Mouse (Mus musculus): ENCODE measurements around the gene Acox1. TPM values are rescaled to one million over a fixed set of nuclear protein-coding genes. Genes with fewer than 3 reads are reported as not detected.

Gene Acox1
- polyA plus RNA-seq, 1 experiment from 2014 or later: 19.8 TPM

DNA sequence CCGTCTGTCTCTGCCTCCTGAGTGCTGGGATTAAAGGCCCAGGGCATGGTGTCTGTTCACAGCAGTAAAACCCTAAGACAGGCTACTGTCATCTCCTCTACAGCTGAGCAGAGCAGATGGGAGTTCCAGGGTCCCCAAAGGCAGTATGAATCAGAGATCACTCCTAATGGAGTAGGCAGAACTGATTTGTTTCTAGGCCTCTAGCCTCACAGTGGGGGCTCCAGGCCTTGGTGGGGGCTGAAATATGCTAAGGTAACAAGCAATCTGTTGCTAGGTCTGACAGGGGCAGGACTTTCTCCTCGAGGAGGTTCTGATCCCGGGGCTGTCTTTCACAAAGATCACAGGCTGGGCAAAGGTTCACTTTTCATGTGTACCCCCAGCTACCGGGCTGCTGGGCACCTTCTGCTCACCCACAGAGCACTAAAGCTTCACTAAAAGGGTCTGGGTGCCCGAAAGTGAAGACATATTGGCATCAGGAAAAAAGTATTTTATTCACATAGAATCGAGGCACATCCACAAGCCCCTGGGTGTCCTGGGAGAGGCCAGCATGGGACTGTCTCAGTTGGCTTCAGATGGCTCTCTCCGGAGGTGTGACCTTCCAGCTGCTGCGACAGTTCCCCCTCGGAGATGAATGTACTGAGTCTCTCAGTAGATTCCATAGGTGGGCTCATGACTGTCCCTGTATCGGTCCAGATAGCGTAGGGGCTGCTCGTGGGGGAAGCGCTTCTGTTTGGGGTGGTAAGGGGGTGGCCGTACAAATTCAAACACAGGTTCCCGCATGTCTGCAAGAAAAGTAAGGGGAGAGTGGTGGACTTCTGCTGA, 67.3 kb downstream of the Acox1 start:
- Histone ChIP-seq H3K27me3 (ENCODE audit: poor library complexity, severe bottlenecking) (peaks cover 29% of the 10 kb centered on the region), H3K4me1 (peaks cover 47% of the 10 kb centered on the region), H3K36me3 (replicated peaks) (peaks cover 53% of the 10 kb centered on the region)

DNA sequence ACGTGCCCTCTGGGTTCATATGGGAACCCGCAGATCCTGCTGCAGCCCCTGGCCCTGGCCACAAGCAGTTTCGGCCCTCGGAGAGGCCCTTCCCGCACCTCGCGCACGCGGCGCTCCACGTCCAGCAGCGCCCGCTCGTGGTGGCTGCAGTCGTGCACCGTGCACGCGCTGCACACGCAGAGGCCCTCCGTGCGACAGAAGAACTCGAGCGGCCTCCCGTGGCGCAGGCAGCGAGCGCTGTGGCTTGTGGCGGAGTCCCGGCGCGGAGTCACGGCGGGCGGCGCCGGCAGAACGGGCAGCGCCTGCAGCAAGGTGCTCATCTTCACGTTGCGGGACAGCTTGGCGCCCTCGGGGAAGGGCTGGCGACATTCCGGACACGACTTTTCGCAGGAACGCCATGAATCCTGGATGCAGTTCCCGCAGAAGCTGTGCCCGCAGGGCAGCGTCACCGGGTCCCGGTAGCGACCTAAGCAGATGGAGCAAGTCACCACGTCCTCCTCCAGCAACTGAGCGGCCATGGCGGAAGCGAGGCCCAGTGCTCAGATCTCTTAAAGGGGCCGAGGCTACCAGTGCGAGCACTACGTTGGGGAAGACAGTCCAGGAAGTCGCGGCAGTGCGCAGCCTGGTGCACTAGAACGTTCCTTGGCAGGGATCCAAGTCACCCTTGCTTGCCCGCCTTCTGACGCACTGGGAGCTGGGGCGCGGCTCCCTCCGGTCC, 68.2 kb downstream of the Acox1 start, which contains the start of gene Trim65:
Trim65 (minus strand) TSS at position 641 of the 718 bp plus-strand sequence.
- H3K36me3 ChIP-seq (replicated peaks): peaks cover 52% of the 10 kb centered on the region
- H3K4me1 ChIP-seq: peaks cover 44% of the 10 kb centered on the region

More for the DNA sequence above, 67.3 kb downstream of the Acox1 start:
- no peak for DNase-seq (ENCODE audit: extremely low spot score, low spot score)
- Histone ChIP-seq H3K27ac (peak overlapping the region; percentile 90), H3K9me3 (no peaks in the 10 kb centered on the region), H3K4me3 (peak overlapping the region; percentile 66)
- WGBS: 87% methylated on average over 15 of the region's 15 CpGs

DNA sequence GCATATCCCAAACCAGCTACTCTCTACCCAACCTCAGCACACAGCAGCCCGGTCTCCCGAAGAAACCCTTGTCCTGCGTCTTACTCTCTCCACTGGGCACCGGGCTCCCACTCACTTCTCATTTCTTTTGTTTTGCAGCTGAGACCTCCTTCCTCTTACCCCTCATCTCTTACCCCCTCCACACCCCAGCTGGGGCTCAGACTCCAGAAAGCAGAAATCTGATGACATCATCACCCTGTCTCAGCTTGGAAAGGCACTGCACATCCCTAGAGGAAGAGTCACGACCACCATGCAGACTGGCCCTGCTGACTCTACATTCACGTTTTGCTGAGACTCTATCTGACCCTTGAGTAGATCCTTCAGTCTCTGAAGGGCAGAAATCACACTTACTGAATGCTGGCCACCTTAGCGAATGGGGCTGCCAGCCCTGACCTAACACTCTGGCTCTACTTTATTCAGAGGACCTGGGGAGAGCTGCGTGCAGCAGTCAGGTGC, 68.8 kb downstream of the Acox1 start:
- Histone ChIP-seq H3K9me3 (no peaks in the 10 kb centered on the region), H3K27ac (peak overlapping the region; percentile 90), H3K27me3 (ENCODE audit: poor library complexity, severe bottlenecking) (peaks cover 29% of the 10 kb centered on the region), H3K36me3 (replicated peaks) (peaks cover 51% of the 10 kb centered on the region), H3K4me3 (peak overlapping the region; percentile 66), H3K4me1 (peaks cover 44% of the 10 kb centered on the region)
- DNase-seq (ENCODE audit: extremely low spot score, low spot score): no peak
- 47% methylated on average over 8 of the region's 8 CpGs for WGBS

More for the DNA sequence above, 68.2 kb downstream of the Acox1 start, which contains the start of gene Trim65:
- Histone ChIP-seq H3K9me3 (no peaks in the 10 kb centered on the region), H3K27me3 (ENCODE audit: poor library complexity, severe bottlenecking) (peaks cover 29% of the 10 kb centered on the region), H3K27ac (peak within 1 kb of the TSS; percentile 90), H3K4me3 (peak within 1 kb of the TSS; percentile 66)
- peak; percentile 80 for DNase-seq (ENCODE audit: extremely low spot score, low spot score)
- WGBS: 3% methylated on average over 69 of the region's 69 CpGs

DNA sequence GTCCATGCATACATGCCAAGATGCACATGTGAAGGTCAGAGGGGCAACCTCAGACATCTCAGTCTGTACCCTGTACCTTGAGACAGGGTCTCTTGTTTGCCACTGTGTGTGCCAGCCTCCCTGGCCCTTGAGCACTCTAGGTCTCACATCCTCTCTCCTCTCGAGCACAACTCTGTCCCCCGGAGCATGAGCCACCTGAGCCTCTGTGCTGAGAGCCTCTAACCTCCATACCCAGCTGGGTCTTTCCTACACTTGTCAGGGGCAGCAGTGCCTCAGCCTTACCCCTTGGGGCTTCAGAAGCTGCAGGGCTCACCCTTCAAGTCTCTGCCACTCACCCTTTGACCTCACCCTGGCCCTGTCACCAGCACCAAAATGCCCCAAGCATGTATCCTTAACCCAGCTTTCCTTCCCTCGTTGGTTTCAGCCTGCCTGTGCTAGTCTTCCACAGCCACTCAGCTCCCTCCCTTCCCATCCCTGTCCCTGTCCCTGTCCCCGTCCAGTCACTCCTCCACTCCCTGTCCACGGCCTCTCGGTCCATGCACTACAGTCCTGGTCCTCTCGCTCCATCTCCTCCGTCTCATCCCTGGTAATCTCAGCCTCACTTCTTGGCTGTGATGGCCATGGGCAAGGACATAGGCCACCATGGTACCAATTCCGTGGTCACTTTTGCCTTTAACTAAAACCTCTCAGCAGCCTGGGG, 69.6 kb downstream of the Acox1 start:
- Histone ChIP-seq H3K4me3 (no peak overlapping the region), H3K27me3 (ENCODE audit: poor library complexity, severe bottlenecking) (peaks cover 29% of the 10 kb centered on the region), H3K4me1 (peaks cover 44% of the 10 kb centered on the region), H3K27ac (no peak overlapping the region; the same call in 1 of the 2 replicates), H3K9me3 (no peaks in the 10 kb centered on the region), H3K36me3 (replicated peaks) (peaks cover 43% of the 10 kb centered on the region)
- DNase-seq (ENCODE audit: extremely low spot score, low spot score): no peak
- WGBS: 78% methylated on average over 9 of the region's 9 CpGs

DNA sequence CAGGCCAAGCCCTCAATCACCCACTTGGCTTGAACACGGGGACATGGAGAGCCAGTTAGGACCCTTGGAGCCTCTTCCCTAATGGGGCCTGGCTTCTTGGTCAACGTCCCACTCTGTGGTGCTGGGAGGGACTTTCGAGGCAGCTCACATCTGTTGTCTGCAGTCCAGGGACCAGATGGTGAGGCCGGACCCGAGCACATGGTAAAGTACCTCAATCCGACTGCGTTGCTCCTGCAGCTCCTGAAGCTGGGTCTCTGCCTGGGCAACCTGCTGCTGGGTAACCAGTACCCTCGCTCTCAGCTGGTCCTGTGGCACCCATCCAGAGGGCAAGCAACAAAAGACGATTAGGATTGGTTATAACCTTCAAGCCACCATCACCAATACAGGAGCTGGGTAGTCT, 70.9 kb downstream of the Acox1 start:
- Histone ChIP-seq H3K36me3 (replicated peaks) (peaks cover 30% of the 10 kb centered on the region), H3K9me3 (no peaks in the 10 kb centered on the region), H3K27ac (peak overlapping the region; percentile 60; the same call in 1 of the 2 replicates), H3K27me3 (ENCODE audit: poor library complexity, severe bottlenecking) (peaks cover 29% of the 10 kb centered on the region), H3K4me1 (peaks cover 49% of the 10 kb centered on the region), H3K4me3 (no peak overlapping the region; the same call in 1 of the 2 replicates)
- 88% methylated on average over 9 of the region's 9 CpGs for WGBS
- DNase-seq (ENCODE audit: extremely low spot score, low spot score): no peak

DNA sequence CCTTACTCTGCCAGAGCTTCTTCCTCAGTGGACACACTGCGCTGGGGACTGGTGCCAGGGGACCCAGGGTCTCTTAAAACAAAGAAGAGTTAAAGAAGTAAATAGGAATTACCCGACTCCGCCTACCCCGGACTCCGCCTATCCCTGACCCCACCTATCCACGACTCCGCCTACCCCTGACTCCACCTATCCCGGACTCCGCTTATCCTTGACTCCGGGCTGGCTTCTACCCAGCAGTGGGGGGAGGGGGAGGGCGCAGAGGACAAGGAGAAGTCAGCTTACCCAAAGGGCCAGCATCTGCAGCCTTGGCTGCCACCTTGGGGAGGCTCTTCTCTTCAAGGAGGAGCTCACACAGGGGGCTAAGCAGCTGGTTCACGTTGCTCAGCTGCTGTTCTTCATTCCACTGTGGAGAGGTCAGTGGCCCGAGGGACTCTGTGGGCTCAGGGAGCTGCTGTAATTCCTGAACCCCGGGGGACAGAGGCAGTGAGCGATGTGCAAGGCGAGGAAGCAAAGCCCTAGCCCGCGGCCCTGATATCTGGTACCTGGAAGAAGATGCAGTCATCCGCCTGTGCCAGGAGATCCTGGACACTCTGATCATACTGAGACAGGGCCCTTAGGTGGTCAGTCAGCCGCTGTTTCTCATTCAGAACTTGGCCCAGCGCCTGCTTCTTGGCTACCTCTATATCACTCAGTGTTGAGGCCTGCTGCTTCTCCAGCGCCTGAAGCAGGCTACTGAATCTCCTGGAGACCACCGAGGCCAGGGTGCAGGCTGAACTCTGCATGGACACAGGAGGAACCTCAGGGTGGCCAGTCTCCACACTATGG, 71.5 kb downstream of the Acox1 start, which contains the start of gene Trim47:
Trim47 (minus strand) TSS at position 55 of the 825 bp plus-strand sequence.
- 23% methylated on average over 23 of the region's 23 CpGs for WGBS
- DNase-seq (ENCODE audit: extremely low spot score, low spot score): peak; percentile 71
- H3K27me3 ChIP-seq (ENCODE audit: poor library complexity, severe bottlenecking): peaks cover 29% of the 10 kb centered on the region
- H3K27ac ChIP-seq: peak within 1 kb of the TSS; percentile 60
- peak within 1 kb of the TSS; percentile 18 for H3K4me3 ChIP-seq
- no peaks in the 10 kb centered on the region for H3K9me3 ChIP-seq
- H3K4me1 ChIP-seq: peaks cover 49% of the 10 kb centered on the region
- peaks cover 25% of the 10 kb centered on the region for H3K36me3 ChIP-seq (replicated peaks)

DNA sequence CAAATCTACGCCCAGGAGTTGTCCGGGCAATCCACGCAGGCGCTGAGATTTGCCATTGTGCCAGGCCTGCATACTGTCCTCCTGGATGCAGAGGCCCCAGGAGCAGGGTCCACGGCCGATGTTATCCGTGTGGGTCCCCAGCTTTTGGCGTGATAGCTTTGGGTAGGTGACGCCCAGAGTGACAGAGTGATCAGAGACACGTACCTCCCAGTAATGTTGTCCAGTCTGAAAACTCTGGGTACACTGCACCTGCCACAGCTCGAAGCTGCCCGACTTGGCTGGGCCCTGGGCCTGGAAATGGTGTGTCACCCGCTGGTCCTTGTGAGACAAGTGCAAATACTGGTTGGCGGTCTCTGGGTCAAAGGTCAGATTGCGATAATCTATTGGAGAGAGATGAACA, 72.6 kb downstream of the Acox1 start:
- peaks cover 43% of the 10 kb centered on the region for H3K4me1 ChIP-seq
- DNase-seq (ENCODE audit: extremely low spot score, low spot score): no peak
- no peaks in the 10 kb centered on the region for H3K9me3 ChIP-seq
- no peak overlapping the region for H3K4me3 ChIP-seq
- H3K36me3 ChIP-seq (replicated peaks): peaks cover 17% of the 10 kb centered on the region
- H3K27ac ChIP-seq: no peak overlapping the region
- H3K27me3 ChIP-seq (ENCODE audit: poor library complexity, severe bottlenecking): peaks cover 20% of the 10 kb centered on the region
- WGBS: 96% methylated on average over 15 of the region's 15 CpGs

Other genes starting within 250 kb of the Acox1 start
- gene Itgb4, start 224.3 kb downstream of the Acox1 start, polyA plus RNA-seq (2016; fragmentation: Nextera tagmentation; extraction: Ambion mirVana): 0.47 and 0.63 TPM in 2 replicates
- 223 and 224 TPM in 2 replicates for gene Galk1, start 186.3 kb downstream of the Acox1 start, polyA plus RNA-seq (2016; fragmentation: Nextera tagmentation; extraction: Ambion mirVana)
- gene H3f3b, start 171.1 kb downstream of the Acox1 start, polyA plus RNA-seq (2016; fragmentation: Nextera tagmentation; extraction: Ambion mirVana): 1,610 and 1,612 TPM in 2 replicates
- gene Unk, start 168.7 kb downstream of the Acox1 start, polyA plus RNA-seq (2016; fragmentation: Nextera tagmentation; extraction: Ambion mirVana): 48.4 and 48.9 TPM in 2 replicates
- gene Unc13d, start 121.1 kb downstream of the Acox1 start, polyA plus RNA-seq (2016; fragmentation: Nextera tagmentation; extraction: Ambion mirVana): 3.7 and 3.8 TPM in 2 replicates
- gene Wbp2, start 112.0 kb downstream of the Acox1 start, polyA plus RNA-seq (2016; fragmentation: Nextera tagmentation; extraction: Ambion mirVana): 71.0 and 73.6 TPM in 2 replicates
- 2.1 and 2.4 TPM in 2 replicates for gene Trim47, start 71.8 kb downstream of the Acox1 start, polyA plus RNA-seq (2016; fragmentation: Nextera tagmentation; extraction: Ambion mirVana)
- 1.7 TPM in 2 replicates for gene Trim65, start 67.9 kb downstream of the Acox1 start, polyA plus RNA-seq (2016; fragmentation: Nextera tagmentation; extraction: Ambion mirVana)
- gene Mrpl38, start 60.2 kb downstream of the Acox1 start, polyA plus RNA-seq (2016; fragmentation: Nextera tagmentation; extraction: Ambion mirVana): 112 and 114 TPM in 2 replicates
- gene Fbf1, start 30.9 kb downstream of the Acox1 start, polyA plus RNA-seq (2016; fragmentation: Nextera tagmentation; extraction: Ambion mirVana): 63.5 and 67.7 TPM in 2 replicates
- gene Ten1, start 190 bp downstream of the Acox1 start, polyA plus RNA-seq (2016; fragmentation: Nextera tagmentation; extraction: Ambion mirVana): 51.7 and 57.1 TPM in 2 replicates
- 0.47 and 0.48 TPM in 2 replicates for gene Evpl, start 39.0 kb upstream of the Acox1 start, polyA plus RNA-seq (2016; fragmentation: Nextera tagmentation; extraction: Ambion mirVana)
- 99.3 and 105 TPM in 2 replicates for gene Srp68, start 75.2 kb upstream of the Acox1 start, polyA plus RNA-seq (2016; fragmentation: Nextera tagmentation; extraction: Ambion mirVana)
- 0.07 TPM in 2 replicates for gene Galr2, start 81.9 kb upstream of the Acox1 start, polyA plus RNA-seq (2016; fragmentation: Nextera tagmentation; extraction: Ambion mirVana)
- 56.5 and 60.5 TPM in 2 replicates for gene Exoc7, start 108.2 kb upstream of the Acox1 start, polyA plus RNA-seq (2016; fragmentation: Nextera tagmentation; extraction: Ambion mirVana)
- gene Foxj1, start 136.4 kb upstream of the Acox1 start, polyA plus RNA-seq (2016; fragmentation: Nextera tagmentation; extraction: Ambion mirVana): 3.3 and 4.4 TPM in 2 replicates
- gene Rnf157, start 214.0 kb upstream of the Acox1 start, polyA plus RNA-seq (2016; fragmentation: Nextera tagmentation; extraction: Ambion mirVana): 5.5 and 5.7 TPM in 2 replicates
- gene Ubald2, start 235.0 kb upstream of the Acox1 start, polyA plus RNA-seq (2016; fragmentation: Nextera tagmentation; extraction: Ambion mirVana): 31.6 and 33.1 TPM in 2 replicates

Data from forebrain, embryonic 10.5 days (tissue).